Mouse (Mus musculus): ENCODE measurements around the gene Tmc5. TPM values are rescaled to one million over a fixed set of nuclear protein-coding genes. Genes with fewer than 3 reads are reported as not detected.
A peak's percentile ranks its signal among the peaks of the same experiment; 100 is the strongest.

The Tmc5 gene
- polyA plus RNA-seq, 1 experiment from 2014 or later = 0.50 TPM

DNA sequence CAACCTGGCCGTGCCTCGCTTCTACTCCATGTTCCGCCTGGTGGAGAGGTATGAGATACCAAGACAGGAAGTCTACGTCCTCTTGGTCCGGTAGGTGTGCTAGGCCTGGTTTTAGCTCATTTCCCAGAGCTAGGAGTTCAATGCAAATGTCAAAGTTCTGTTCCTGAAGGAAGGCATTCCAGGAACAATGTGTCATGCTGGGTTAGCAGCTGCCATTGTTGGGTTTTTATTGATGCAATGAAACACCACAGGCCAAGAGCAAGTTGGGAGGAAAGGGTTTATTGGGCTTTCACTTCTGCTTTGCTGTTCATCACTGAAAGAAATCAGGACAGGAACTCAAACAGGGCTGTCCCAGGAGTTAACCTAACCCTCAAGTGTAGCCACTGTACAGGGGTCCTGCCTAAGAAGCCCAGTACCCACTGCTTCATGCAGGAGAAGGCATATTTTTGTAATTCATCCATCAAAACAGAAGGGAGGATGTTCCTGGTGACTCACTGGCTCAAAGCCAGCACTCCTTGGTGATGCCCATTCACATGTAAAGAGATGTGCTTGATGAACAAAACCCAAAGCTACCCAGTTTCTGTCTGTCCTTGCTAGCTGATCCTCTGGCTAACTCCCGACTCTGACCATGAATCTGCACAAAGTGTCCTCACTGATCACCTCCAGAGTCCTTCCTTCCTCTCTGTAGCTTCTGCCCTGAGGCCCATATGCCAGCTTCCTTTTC lies 55.6 kb downstream of the Tmc5 start:
- Histone ChIP-seq H3K9me3 (ENCODE audit: control insufficient read depth, low read length) (no peaks in the 10 kb centered on the region), H3K27me3 (ENCODE audit: control insufficient read depth, insufficient read depth, low read depth, low read length) (no peaks in the 10 kb centered on the region), H3K27ac (ENCODE audit: low read length) (no peak overlapping the region), H3K9ac (ENCODE audit: low read length) (no peak overlapping the region), H3K36me3 (ENCODE audit: control insufficient read depth, insufficient read depth, low read length) (no peaks in the 10 kb centered on the region), H3K4me2 (ENCODE audit: low read depth, low read length) (no peak overlapping the region), H3K4me1 (replicated peaks; ENCODE audit: control insufficient read depth, insufficient read depth, low read length) (no peaks in the 10 kb centered on the region), H3K4me3 (ENCODE audit: low read length) (no peak overlapping the region)
- no peak for ATAC-seq (ENCODE audit: low read depth)
- 86% methylated on average over 6 of the region's 6 CpGs for WGBS

DNA sequence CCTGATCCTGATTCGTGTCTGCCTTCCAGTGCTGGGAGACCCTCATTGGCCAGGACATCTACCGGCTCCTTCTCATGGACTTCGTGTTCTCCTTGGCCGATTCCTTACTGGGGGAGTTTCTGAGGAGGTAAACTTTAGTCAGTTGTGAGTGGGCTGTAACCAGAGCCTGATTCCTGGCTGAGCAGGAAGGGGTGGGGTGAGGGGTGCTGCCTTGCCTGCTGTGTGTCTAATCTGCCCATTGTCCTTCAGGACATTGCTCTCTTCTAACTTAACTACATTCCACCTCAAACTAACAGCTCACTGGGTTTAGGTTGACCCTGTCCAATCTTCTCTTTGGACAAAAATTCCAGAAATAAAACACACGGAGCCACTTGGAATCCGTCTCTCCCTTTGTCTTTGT lies 59.6 kb downstream of the Tmc5 start:
- WGBS = 41% methylated on average over 6 of the region's 6 CpGs
- no peaks in the 10 kb centered on the region for H3K9me3 ChIP-seq (ENCODE audit: control insufficient read depth, low read length)
- ATAC-seq (ENCODE audit: low read depth) = no peak
- H3K4me3 ChIP-seq (ENCODE audit: low read length) = no peak overlapping the region
- no peak overlapping the region for H3K4me2 ChIP-seq (ENCODE audit: low read depth, low read length)
- H3K27ac ChIP-seq (ENCODE audit: low read length) = no peak overlapping the region
- no peaks in the 10 kb centered on the region for H3K36me3 ChIP-seq (ENCODE audit: control insufficient read depth, insufficient read depth, low read length)
- no peak overlapping the region for H3K9ac ChIP-seq (ENCODE audit: low read length)
- no peaks in the 10 kb centered on the region for H3K4me1 ChIP-seq (replicated peaks; ENCODE audit: control insufficient read depth, insufficient read depth, low read length)
- no peaks in the 10 kb centered on the region for H3K27me3 ChIP-seq (ENCODE audit: control insufficient read depth, insufficient read depth, low read depth, low read length)

DNA sequence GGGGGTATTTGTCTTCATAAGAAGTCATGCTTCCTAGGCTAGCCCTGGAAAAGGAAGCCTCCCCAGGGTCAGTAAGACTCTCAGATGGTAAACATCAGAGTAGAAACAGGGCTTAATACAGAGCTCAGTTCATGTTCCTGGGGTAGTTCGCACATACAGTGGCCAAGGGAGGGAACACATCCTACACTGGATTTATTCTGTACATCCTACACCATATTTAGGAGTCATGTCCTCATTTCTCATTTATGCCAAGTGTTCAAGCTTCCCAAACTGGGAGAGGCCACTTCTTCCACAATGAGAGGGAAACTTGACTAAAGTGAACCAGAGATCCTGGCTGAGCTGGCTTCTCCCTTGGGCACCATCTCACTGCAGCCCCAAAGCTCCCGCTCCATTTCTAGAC lies 70.7 kb downstream of the Tmc5 start:
- H3K4me1 ChIP-seq (replicated peaks; ENCODE audit: control insufficient read depth, insufficient read depth, low read length) = no peaks in the 10 kb centered on the region
- ATAC-seq (ENCODE audit: low read depth) = no peak
- no peak overlapping the region for H3K4me2 ChIP-seq (ENCODE audit: low read depth, low read length)
- no peak overlapping the region for H3K4me3 ChIP-seq (ENCODE audit: low read length)
- no peak overlapping the region for H3K27ac ChIP-seq (ENCODE audit: low read length)
- no peaks in the 10 kb centered on the region for H3K36me3 ChIP-seq (ENCODE audit: control insufficient read depth, insufficient read depth, low read length)
- H3K27me3 ChIP-seq (ENCODE audit: control insufficient read depth, insufficient read depth, low read depth, low read length) = no peaks in the 10 kb centered on the region
- H3K9ac ChIP-seq (ENCODE audit: low read length) = no peak overlapping the region
- H3K9me3 ChIP-seq (ENCODE audit: control insufficient read depth, low read length) = peaks cover 6% of the 10 kb centered on the region; the same call in 1 of the 2 replicates
- WGBS = 87% methylated on average over 2 of the region's 2 CpGs

DNA sequence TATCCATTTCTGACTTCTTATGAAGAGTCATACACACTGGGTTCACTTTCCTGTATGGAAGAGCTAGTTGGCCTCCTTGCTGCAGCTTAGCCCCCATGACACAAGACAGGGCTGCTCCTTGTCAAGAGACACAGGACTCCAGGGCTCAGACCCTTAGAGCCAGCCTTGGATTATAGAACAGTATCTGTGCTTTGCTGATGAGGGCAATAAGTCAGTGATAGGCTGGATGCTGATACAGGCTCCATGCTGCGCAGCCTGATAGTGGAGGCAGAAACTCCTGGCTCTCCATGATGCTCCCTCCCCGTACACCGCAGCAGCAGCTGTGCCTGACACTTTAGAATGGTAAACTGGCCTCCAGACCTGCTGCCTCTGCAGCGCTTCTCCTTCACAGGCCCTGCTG lies 73.0 kb downstream of the Tmc5 start:
- no peak overlapping the region for H3K4me3 ChIP-seq (ENCODE audit: low read length)
- H3K4me1 ChIP-seq (replicated peaks; ENCODE audit: control insufficient read depth, insufficient read depth, low read length) = no peaks in the 10 kb centered on the region
- H3K9me3 ChIP-seq (ENCODE audit: control insufficient read depth, low read length) = no peaks in the 10 kb centered on the region
- H3K9ac ChIP-seq (ENCODE audit: low read length) = no peak overlapping the region
- no peak overlapping the region for H3K27ac ChIP-seq (ENCODE audit: low read length)
- no peak overlapping the region for H3K4me2 ChIP-seq (ENCODE audit: low read depth, low read length)
- H3K27me3 ChIP-seq (ENCODE audit: control insufficient read depth, insufficient read depth, low read depth, low read length) = no peaks in the 10 kb centered on the region
- no peak for ATAC-seq (ENCODE audit: low read depth)
- H3K36me3 ChIP-seq (ENCODE audit: control insufficient read depth, insufficient read depth, low read length) = no peaks in the 10 kb centered on the region
- WGBS = 56% methylated on average over 4 of the region's 4 CpGs

DNA sequence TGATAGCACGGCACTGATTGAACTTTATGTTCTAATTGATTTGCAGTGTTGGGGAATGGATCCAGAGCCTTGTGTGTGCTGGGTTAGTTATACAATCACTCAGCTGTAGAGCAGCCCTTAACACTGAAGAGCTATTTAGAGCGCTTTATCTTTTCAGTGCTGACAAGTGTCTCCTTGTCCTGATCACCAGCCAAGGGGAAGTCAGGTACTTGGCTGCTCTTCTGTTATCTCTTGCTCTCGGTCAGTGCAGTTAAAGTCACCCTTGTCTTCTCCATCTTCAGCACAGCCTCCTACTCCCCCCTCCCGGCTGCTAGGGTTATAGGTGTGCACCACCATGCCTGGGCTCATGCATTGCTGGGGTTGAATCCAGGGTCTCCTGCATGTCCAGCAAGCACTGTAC lies 79.7 kb downstream of the Tmc5 start:
- no peak for ATAC-seq (ENCODE audit: low read depth)
- no peak overlapping the region for H3K27ac ChIP-seq (ENCODE audit: low read length)
- H3K4me1 ChIP-seq (replicated peaks; ENCODE audit: control insufficient read depth, insufficient read depth, low read length) = no peaks in the 10 kb centered on the region
- H3K4me3 ChIP-seq (ENCODE audit: low read length) = no peak overlapping the region
- H3K36me3 ChIP-seq (ENCODE audit: control insufficient read depth, insufficient read depth, low read length) = no peaks in the 10 kb centered on the region
- H3K27me3 ChIP-seq (ENCODE audit: control insufficient read depth, insufficient read depth, low read depth, low read length) = no peaks in the 10 kb centered on the region
- no peak overlapping the region for H3K9ac ChIP-seq (ENCODE audit: low read length)
- no peak overlapping the region for H3K4me2 ChIP-seq (ENCODE audit: low read depth, low read length)
- WGBS = 43% methylated on average over 4 of the region's 4 CpGs
- no peaks in the 10 kb centered on the region for H3K9me3 ChIP-seq (ENCODE audit: control insufficient read depth, low read length)

DNA sequence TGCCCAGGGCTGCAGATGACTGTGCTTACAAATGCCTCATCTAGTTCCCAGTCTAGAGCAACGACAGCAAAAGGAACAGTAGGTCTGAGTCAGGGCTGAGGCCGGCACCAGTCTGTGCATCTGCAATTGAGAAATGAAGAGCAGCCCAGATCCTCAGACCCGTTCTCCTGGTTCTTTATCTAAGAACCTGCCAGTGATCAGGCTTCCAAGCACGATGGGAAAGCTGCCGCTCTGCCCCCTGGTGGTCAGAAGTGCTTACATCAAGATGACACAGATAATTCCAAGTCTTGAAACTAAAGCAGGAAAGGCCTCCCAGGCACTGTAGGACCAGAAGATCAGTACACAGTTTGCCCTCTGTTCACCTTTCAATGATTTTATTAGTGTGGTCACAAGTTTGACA lies 91.1 kb downstream of the Tmc5 start:
- no peak overlapping the region for H3K27ac ChIP-seq (ENCODE audit: low read length)
- H3K4me1 ChIP-seq (replicated peaks; ENCODE audit: control insufficient read depth, insufficient read depth, low read length) = no peaks in the 10 kb centered on the region
- no peaks in the 10 kb centered on the region for H3K27me3 ChIP-seq (ENCODE audit: control insufficient read depth, insufficient read depth, low read depth, low read length)
- ATAC-seq (ENCODE audit: low read depth) = no peak
- no peak overlapping the region for H3K9ac ChIP-seq (ENCODE audit: low read length)
- WGBS = 26% methylated on average over 5 of the region's 5 CpGs
- H3K4me3 ChIP-seq (ENCODE audit: low read length) = no peak overlapping the region
- peaks cover 13% of the 10 kb centered on the region for H3K36me3 ChIP-seq (ENCODE audit: control insufficient read depth, insufficient read depth, low read length)
- H3K9me3 ChIP-seq (ENCODE audit: control insufficient read depth, low read length) = no peaks in the 10 kb centered on the region
- H3K4me2 ChIP-seq (ENCODE audit: low read depth, low read length) = no peak overlapping the region

DNA sequence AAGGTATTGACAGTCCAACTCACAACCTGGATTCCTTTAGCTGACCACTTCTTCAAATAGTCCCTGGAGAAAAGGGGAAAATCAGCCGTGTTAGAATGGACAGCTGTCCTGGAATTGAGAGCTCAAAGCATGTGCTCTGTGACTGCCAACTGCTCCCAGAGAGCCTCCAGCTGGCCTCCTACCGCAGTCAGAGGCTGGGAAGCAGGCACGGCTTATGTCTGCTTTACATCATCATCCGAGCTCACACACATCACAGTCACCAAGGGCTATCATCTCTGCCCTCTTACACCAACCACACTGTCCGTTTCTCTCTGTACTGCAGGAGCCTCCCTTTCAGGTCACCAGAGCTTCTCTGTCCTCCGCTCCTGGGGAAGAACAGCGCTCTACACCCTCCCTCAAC lies 92.0 kb downstream of the Tmc5 start:
- no peak overlapping the region for H3K27ac ChIP-seq (ENCODE audit: low read length)
- no peak for ATAC-seq (ENCODE audit: low read depth)
- no peaks in the 10 kb centered on the region for H3K27me3 ChIP-seq (ENCODE audit: control insufficient read depth, insufficient read depth, low read depth, low read length)
- no peaks in the 10 kb centered on the region for H3K9me3 ChIP-seq (ENCODE audit: control insufficient read depth, low read length)
- 88% methylated on average over 7 of the region's 7 CpGs for WGBS
- no peak overlapping the region for H3K4me3 ChIP-seq (ENCODE audit: low read length)
- H3K4me2 ChIP-seq (ENCODE audit: low read depth, low read length) = no peak overlapping the region
- no peaks in the 10 kb centered on the region for H3K4me1 ChIP-seq (replicated peaks; ENCODE audit: control insufficient read depth, insufficient read depth, low read length)
- H3K9ac ChIP-seq (ENCODE audit: low read length) = no peak overlapping the region
- H3K36me3 ChIP-seq (ENCODE audit: control insufficient read depth, insufficient read depth, low read length) = peaks cover 17% of the 10 kb centered on the region

DNA sequence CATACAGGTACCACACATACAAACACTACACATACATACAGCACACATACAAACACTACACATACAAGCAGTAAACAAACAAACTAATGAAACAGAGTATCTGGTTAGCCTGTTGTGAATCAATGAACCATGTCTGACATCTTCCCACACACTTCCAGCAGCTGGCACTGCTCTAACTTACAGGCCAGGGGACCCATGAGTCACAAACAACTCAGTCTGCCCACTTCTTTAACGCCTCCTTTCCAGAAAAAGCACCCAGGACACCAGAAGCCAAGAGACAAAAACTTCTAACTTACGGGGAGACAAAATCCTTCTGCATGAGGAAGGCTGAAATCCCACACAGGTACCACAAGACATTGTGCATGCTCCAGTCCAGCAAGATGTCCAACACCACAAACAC lies 94.2 kb downstream of the Tmc5 start:
- Histone ChIP-seq H3K27ac (ENCODE audit: low read length) (no peak overlapping the region), H3K27me3 (ENCODE audit: control insufficient read depth, insufficient read depth, low read depth, low read length) (no peaks in the 10 kb centered on the region), H3K4me2 (ENCODE audit: low read depth, low read length) (no peak overlapping the region), H3K4me3 (ENCODE audit: low read length) (no peak overlapping the region), H3K4me1 (replicated peaks; ENCODE audit: control insufficient read depth, insufficient read depth, low read length) (no peaks in the 10 kb centered on the region), H3K36me3 (ENCODE audit: control insufficient read depth, insufficient read depth, low read length) (peaks cover 26% of the 10 kb centered on the region), H3K9me3 (ENCODE audit: control insufficient read depth, low read length) (no peaks in the 10 kb centered on the region), H3K9ac (ENCODE audit: low read length) (no peak overlapping the region)
- 85% methylated on average over 2 of the region's 2 CpGs for WGBS
- ATAC-seq (ENCODE audit: low read depth) = no peak

DNA sequence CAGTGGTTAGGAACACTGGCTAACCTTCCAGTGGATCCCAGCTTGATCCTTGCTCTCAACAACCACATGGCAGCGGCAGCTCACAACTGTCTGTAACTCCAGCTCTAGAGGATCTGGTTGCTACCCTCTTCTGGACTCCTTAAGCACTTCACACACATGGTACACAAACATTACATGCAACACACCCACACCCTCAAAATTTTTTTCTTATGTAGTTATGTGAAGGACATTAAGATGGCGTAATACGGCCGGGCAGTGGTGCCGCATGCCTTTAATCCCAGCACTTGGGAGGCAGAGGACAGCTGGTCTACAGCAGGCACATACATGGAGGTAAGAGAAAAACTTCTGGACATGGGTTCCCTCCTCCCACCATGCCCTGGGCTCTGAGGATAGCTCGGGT lies 99.0 kb downstream of the Tmc5 start:
- WGBS = 74% methylated on average over 6 of the region's 6 CpGs
- Histone ChIP-seq H3K9ac (ENCODE audit: low read length) (no peak overlapping the region), H3K9me3 (ENCODE audit: control insufficient read depth, low read length) (no peaks in the 10 kb centered on the region), H3K4me3 (ENCODE audit: low read length) (no peak overlapping the region), H3K36me3 (ENCODE audit: control insufficient read depth, insufficient read depth, low read length) (peaks cover 20% of the 10 kb centered on the region), H3K4me1 (replicated peaks; ENCODE audit: control insufficient read depth, insufficient read depth, low read length) (no peaks in the 10 kb centered on the region; the same call in 1 of the 2 replicates), H3K4me2 (ENCODE audit: low read depth, low read length) (no peak overlapping the region), H3K27ac (ENCODE audit: low read length) (no peak overlapping the region), H3K27me3 (ENCODE audit: control insufficient read depth, insufficient read depth, low read depth, low read length) (no peaks in the 10 kb centered on the region)
- peak; percentile 71 for ATAC-seq (ENCODE audit: low read depth)

DNA sequence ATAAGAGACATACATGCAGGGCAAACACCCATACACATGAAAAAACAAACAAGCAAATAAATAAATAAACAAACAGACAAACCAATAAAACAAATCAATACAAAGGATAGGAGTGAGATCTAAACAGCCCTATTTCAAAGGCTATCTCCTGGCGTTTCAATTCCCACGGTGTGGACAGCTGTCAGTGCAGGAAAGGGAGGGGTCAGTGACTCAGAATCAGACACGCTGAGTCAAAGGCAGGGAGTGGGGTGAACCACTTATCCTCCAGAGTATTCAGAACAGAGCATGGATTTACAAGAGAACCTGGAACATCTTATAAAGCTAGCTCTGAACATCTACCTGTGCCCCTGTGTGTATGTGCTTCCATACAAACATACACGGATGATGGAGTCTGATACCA lies 100.1 kb downstream of the Tmc5 start:
- H3K9ac ChIP-seq (ENCODE audit: low read length) = no peak overlapping the region
- ATAC-seq (ENCODE audit: low read depth) = no peak
- H3K4me3 ChIP-seq (ENCODE audit: low read length) = no peak overlapping the region
- H3K36me3 ChIP-seq (ENCODE audit: control insufficient read depth, insufficient read depth, low read length) = peaks cover 17% of the 10 kb centered on the region
- no peak overlapping the region for H3K27ac ChIP-seq (ENCODE audit: low read length)
- WGBS = 67% methylated on average over 4 of the region's 4 CpGs
- no peak overlapping the region for H3K4me2 ChIP-seq (ENCODE audit: low read depth, low read length)
- H3K4me1 ChIP-seq (replicated peaks; ENCODE audit: control insufficient read depth, insufficient read depth, low read length) = no peaks in the 10 kb centered on the region; the same call in 1 of the 2 replicates
- no peaks in the 10 kb centered on the region for H3K27me3 ChIP-seq (ENCODE audit: control insufficient read depth, insufficient read depth, low read depth, low read length)
- H3K9me3 ChIP-seq (ENCODE audit: control insufficient read depth, low read length) = no peaks in the 10 kb centered on the region
